Mouse (Mus musculus): ENCODE results near the gene 4931414P19Rik. TPM values are rescaled to one million over a fixed set of nuclear protein-coding genes. Genes with fewer than 3 reads are reported as not detected.

4931414P19Rik gene
- polyA plus RNA-seq, 1 experiment = 6.6 TPM

DNA sequence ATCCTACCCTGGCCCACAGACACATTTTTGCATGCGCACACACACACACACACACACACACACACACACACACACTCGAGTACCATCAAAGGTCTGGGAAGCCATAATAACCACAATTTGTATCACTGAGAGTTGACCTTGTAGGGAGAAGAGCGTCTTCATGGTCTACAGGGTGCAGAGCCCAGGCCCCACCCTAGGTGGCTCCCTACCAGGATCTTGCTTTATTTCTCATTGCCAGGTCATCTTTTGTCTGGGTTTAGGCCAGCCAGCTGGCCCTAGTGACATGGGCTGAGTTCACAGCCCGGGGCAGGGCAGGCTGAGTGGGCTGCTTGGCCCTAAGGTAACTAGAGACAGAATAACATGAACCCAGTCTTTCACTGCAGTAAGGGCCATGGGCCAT lies 28.4 kb upstream of the 4931414P19Rik start:
- WGBS = 70% methylated on average over 4 of the region's 4 CpGs
- TF ChIP-seq CTCF (IDR thresholded peaks at IDR 0.05; ENCODE audit: control insufficient read depth, insufficient read depth, low read length) (peak; percentile 15; the same call in 1 of the 2 replicates), POLR2A (IDR thresholded peaks at IDR 0.05; ENCODE audit: borderline replicate concordance, control insufficient read depth, low read depth, low read length) (no peak)
- Histone ChIP-seq H3K4me3 (replicated peaks; ENCODE audit: control insufficient read depth, low read depth, low read length) (no peak overlapping the region), H3K27ac (ENCODE audit: control insufficient read depth, insufficient read depth, low read depth, low read length, poor library complexity) (no peak overlapping the region), H3K4me1 (ENCODE audit: control insufficient read depth, insufficient read depth, low read length) (no peaks in the 10 kb centered on the region)

DNA sequence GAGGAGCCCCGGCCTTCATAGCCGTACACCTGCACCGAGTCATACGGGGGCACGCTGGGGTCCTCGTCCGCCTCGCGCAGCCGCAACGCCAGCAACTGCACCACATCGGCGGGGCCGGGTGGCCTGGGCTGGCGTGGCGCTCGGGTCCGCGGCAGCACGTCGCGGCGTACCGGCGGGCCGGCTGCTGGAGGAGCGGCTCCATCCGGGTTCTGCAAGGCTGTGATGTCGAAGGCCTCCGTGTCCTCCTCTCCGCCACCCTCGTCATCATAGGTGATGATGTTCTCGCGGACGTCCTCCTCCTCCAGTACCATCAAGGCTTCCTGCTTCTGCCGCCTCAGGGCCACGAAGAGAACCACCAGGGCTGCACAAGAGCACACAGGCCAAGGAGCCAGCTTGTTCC lies 26.5 kb upstream of the 4931414P19Rik start:
- Histone ChIP-seq H3K4me3 (replicated peaks; ENCODE audit: control insufficient read depth, low read depth, low read length) (no peak overlapping the region), H3K4me1 (ENCODE audit: control insufficient read depth, insufficient read depth, low read length) (no peaks in the 10 kb centered on the region), H3K27ac (ENCODE audit: control insufficient read depth, insufficient read depth, low read depth, low read length, poor library complexity) (no peak overlapping the region; the same call in 1 of the 2 replicates)
- no peak for TF ChIP-seq CTCF (IDR thresholded peaks at IDR 0.05; ENCODE audit: control insufficient read depth, insufficient read depth, low read length)
- no peak for TF ChIP-seq POLR2A (IDR thresholded peaks at IDR 0.05; ENCODE audit: borderline replicate concordance, control insufficient read depth, low read depth, low read length)
- 95% methylated on average over 37 of the region's 37 CpGs for WGBS

DNA sequence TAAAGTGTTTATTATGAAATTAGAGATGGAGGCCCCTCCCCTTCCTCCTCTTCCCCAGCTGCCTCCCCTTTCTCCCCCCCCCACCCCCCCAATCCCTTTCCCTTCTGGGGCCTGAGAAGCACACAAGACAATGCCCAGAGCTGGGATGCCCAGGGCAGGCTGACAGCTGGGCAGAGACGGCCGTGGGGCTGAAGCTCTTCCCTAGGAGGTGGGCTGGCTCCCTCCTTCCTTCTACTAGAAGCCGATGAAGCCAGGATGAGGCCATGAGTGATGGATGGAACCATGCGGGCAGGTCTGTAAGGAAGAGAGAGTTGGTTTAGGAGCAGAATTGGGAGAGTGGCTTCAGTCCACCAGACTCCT lies 25.4 kb upstream of the 4931414P19Rik start:
- Histone ChIP-seq H3K4me1 (ENCODE audit: control insufficient read depth, insufficient read depth, low read length) (no peaks in the 10 kb centered on the region), H3K27ac (ENCODE audit: control insufficient read depth, insufficient read depth, low read depth, low read length, poor library complexity) (no peak overlapping the region), H3K4me3 (replicated peaks; ENCODE audit: control insufficient read depth, low read depth, low read length) (no peak overlapping the region)
- TF ChIP-seq CTCF (IDR thresholded peaks at IDR 0.05; ENCODE audit: control insufficient read depth, insufficient read depth, low read length) = no peak
- TF ChIP-seq POLR2A (IDR thresholded peaks at IDR 0.05; ENCODE audit: borderline replicate concordance, control insufficient read depth, low read depth, low read length) = no peak
- WGBS = 86% methylated on average over 4 of the region's 4 CpGs

DNA sequence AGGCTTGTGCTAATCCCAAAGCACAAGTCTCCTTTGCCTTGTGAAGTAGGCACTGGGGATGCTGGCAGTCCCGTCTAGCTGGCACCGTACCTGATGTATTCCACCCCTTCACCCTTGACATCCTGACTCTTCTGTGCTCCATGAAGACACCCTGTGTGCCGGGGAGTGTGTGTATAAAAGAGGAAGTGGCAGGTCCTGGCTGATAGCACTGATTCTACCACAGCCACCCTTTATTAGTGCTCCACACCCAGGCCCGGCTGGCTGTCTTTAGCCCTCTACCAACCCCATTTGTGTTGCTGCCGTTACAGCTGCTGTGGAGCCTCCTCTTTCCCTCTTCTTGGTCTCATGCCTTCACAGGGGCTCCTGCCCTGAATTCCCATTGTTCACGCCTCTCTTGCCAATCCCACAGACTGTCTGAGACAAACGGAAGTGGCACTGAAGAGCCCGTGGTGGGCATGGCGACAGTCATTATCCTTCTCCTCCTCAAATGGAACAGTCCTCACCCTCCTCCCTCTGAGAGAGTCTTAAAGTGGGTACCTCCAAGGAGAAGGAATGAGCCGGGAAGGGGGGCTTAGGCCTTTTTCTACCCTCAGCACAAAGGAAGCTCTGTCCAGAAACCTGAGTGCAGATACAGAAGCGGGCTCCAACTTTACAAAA lies 24.9 kb upstream of the 4931414P19Rik start:
- no peak overlapping the region for H3K27ac ChIP-seq (ENCODE audit: control insufficient read depth, insufficient read depth, low read depth, low read length, poor library complexity)
- no peaks in the 10 kb centered on the region for H3K4me1 ChIP-seq (ENCODE audit: control insufficient read depth, insufficient read depth, low read length)
- no peak for TF ChIP-seq CTCF (IDR thresholded peaks at IDR 0.05; ENCODE audit: control insufficient read depth, insufficient read depth, low read length)
- no peak for TF ChIP-seq POLR2A (IDR thresholded peaks at IDR 0.05; ENCODE audit: borderline replicate concordance, control insufficient read depth, low read depth, low read length)
- 50% methylated on average over 11 of the region's 11 CpGs for WGBS
- H3K4me3 ChIP-seq (replicated peaks; ENCODE audit: control insufficient read depth, low read depth, low read length) = no peak overlapping the region

DNA sequence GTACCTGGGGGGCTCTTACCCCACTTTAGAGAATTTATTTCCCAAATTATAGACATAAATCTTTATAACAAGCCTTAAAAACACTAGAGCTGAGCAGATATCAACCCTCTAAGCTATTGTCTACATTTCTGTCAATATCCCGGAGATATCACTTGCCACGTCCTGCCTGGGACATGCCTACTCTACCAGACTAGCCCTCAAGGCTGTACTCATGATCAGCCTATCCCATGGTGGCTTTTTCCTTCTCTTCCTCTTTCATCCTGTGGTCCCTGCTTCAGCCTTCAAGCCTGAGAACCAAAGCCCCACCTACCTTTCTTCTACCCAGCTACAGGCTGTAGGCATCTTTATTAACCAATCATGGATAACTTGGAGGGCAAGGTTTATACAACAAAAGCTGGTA lies 24.0 kb upstream of the 4931414P19Rik start:
- TF ChIP-seq POLR2A (IDR thresholded peaks at IDR 0.05; ENCODE audit: borderline replicate concordance, control insufficient read depth, low read depth, low read length) = no peak
- TF ChIP-seq CTCF (IDR thresholded peaks at IDR 0.05; ENCODE audit: control insufficient read depth, insufficient read depth, low read length) = no peak
- WGBS = 74% methylated on average over 2 of the region's 2 CpGs
- Histone ChIP-seq H3K4me3 (replicated peaks; ENCODE audit: control insufficient read depth, low read depth, low read length) (no peak overlapping the region), H3K4me1 (ENCODE audit: control insufficient read depth, insufficient read depth, low read length) (no peaks in the 10 kb centered on the region), H3K27ac (ENCODE audit: control insufficient read depth, insufficient read depth, low read depth, low read length, poor library complexity) (no peak overlapping the region)

DNA sequence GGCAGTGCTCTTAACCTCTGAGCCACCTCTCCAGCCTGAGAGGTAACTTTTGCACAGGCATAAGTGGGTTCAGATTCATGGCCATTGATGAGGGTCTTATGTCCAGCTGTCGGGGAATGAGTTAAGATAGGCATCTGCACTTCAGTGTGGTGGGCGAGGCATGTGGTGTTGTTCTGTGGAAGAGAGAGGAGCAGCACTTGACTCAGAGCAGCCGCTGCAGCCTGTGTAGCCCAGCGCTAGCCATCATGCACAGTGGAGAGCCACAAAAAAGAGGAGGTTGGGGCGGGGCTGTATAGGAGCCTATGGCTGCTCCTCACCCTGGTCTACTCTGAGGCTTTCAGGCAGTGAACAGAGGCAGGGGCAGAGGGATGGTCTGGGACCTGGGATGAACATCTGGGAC lies 22.3 kb upstream of the 4931414P19Rik start:
- TF ChIP-seq POLR2A (IDR thresholded peaks at IDR 0.05; ENCODE audit: borderline replicate concordance, control insufficient read depth, low read depth, low read length) (no peak), CTCF (IDR thresholded peaks at IDR 0.05; ENCODE audit: control insufficient read depth, insufficient read depth, low read length) (no peak)
- WGBS = 72% methylated on average over 5 of the region's 5 CpGs
- Histone ChIP-seq H3K27ac (ENCODE audit: control insufficient read depth, insufficient read depth, low read depth, low read length, poor library complexity) (no peak overlapping the region), H3K4me3 (replicated peaks; ENCODE audit: control insufficient read depth, low read depth, low read length) (no peak overlapping the region), H3K4me1 (ENCODE audit: control insufficient read depth, insufficient read depth, low read length) (no peaks in the 10 kb centered on the region; the same call in 1 of the 2 replicates)

DNA sequence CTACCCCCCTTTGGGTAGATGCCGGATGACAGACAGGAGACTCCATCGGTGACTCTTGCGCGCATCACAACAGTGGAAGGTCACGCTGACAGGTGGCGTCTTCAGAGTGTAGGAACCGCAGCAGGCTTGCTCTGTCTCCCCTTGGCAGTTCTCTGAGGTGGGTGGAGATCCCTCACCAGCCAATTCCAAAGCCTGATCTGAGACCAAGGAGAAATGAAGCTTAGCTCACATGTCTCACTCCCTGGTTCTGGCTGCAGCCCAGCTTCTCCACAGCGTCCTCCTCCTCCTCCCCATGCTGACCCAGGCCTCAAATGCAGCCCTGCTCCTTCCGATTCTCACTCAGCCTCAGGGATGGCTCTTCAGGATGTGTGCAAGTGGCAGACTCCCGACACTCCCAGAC lies 19.2 kb upstream of the 4931414P19Rik start:
- Histone ChIP-seq H3K4me1 (ENCODE audit: control insufficient read depth, insufficient read depth, low read length) (no peaks in the 10 kb centered on the region; the same call in 1 of the 2 replicates), H3K27ac (ENCODE audit: control insufficient read depth, insufficient read depth, low read depth, low read length, poor library complexity) (no peak overlapping the region), H3K4me3 (replicated peaks; ENCODE audit: control insufficient read depth, low read depth, low read length) (no peak overlapping the region)
- TF ChIP-seq CTCF (IDR thresholded peaks at IDR 0.05; ENCODE audit: control insufficient read depth, insufficient read depth, low read length) (no peak), POLR2A (IDR thresholded peaks at IDR 0.05; ENCODE audit: borderline replicate concordance, control insufficient read depth, low read depth, low read length) (no peak)
- 87% methylated on average over 10 of the region's 10 CpGs for WGBS

DNA sequence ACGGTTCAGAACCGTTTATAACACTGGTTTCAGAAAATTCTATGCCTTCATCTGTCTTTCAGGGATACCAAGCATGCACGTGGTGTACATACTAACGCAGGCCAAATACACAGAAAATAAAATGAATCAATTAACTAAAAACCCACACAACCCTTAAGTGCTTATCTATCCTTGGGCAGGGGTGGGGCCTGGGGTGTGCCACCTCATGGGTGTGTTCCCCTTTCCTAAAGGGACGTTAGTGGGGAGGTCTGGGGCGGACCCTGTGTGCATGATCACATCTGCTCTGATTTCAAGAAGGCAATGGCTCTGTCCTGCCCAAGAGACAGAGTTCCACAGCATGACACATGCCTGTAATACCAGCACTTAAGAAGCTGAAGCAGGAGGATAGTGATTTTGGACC lies 17.5 kb upstream of the 4931414P19Rik start:
- H3K4me3 ChIP-seq (replicated peaks; ENCODE audit: control insufficient read depth, low read depth, low read length) = no peak overlapping the region
- no peaks in the 10 kb centered on the region; the same call in 1 of the 2 replicates for H3K4me1 ChIP-seq (ENCODE audit: control insufficient read depth, insufficient read depth, low read length)
- TF ChIP-seq CTCF (IDR thresholded peaks at IDR 0.05; ENCODE audit: control insufficient read depth, insufficient read depth, low read length) (no peak), POLR2A (IDR thresholded peaks at IDR 0.05; ENCODE audit: borderline replicate concordance, control insufficient read depth, low read depth, low read length) (no peak)
- 63% methylated on average over 6 of the region's 6 CpGs for WGBS
- no peak overlapping the region for H3K27ac ChIP-seq (ENCODE audit: control insufficient read depth, insufficient read depth, low read depth, low read length, poor library complexity)

DNA sequence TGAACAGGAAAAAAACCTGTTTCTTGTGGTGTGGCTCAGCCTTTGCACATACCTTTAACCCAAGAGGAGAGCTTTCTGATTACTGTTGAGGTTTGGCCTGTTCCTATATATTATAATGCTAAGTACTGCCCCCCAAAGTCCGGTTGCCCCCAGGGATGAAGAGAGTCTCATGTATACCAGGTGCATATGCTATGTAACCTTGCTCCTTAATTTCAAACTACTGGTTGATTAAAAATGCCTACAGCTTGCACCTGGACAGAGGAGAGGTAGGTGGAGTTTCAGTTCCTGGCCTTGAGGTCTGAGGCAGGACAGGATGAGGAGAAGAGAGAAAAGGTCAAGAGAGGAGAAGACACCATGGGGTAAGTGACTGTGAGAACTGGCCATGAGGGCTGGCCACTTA lies 15.3 kb upstream of the 4931414P19Rik start, which contains the start of gene Psmb11:
Gene Psmb11 (plus strand): TSS at position 301 of the 400 bp plus-strand sequence.
- 81% methylated on average over 1 of the region's 1 CpGs for WGBS
- TF ChIP-seq POLR2A (IDR thresholded peaks at IDR 0.05; ENCODE audit: borderline replicate concordance, control insufficient read depth, low read depth, low read length) (no peak), CTCF (IDR thresholded peaks at IDR 0.05; ENCODE audit: control insufficient read depth, insufficient read depth, low read length) (no peak)

More for the DNA sequence above, 15.3 kb upstream of the 4931414P19Rik start, which contains the start of gene Psmb11:
- H3K4me1 ChIP-seq (ENCODE audit: control insufficient read depth, insufficient read depth, low read length) = no peaks in the 10 kb centered on the region; the same call in 1 of the 2 replicates
- no peak within 1 kb of the TSS for H3K27ac ChIP-seq (ENCODE audit: control insufficient read depth, insufficient read depth, low read depth, low read length, poor library complexity)
- no peak within 1 kb of the TSS for H3K4me3 ChIP-seq (replicated peaks; ENCODE audit: control insufficient read depth, low read depth, low read length)
